Mouse (Mus musculus) testis, adult 2 months (tissue): ENCODE data around the gene Kyat1.

Experiments used
- CTCF ChIP-seq: fragments of 200-500 bp; IDR thresholded peaks from 2 replicates; pipeline ENCODE4 v1.5.1; 2012; ENCODE audit warnings: low read depth, mild to moderate bottlenecking, inconsistent platforms, low read length, moderate library complexity; ENCODE audit not compliant: control insufficient read depth, insufficient read depth, insufficient replicate concordance
- POLR2A ChIP-seq: fragments of 200-500 bp; IDR thresholded peaks from 2 replicates; pipeline ENCODE4 v1.6.1; 2012; ENCODE audit warnings: low read depth, mild to moderate bottlenecking, inconsistent platforms, low read length, moderate library complexity; ENCODE audit not compliant: control insufficient read depth

- TF ChIP-seq CTCF: no peak
- TF ChIP-seq POLR2A: no peak
Observed at GRCm38 (mm10) chr2:30185276-30185675, 20.4 kb downstream of the Kyat1 start.
